Mouse (Mus musculus): ENCODE results near the gene Slc11a2.
A peak's percentile ranks its signal among the peaks of the same experiment; 100 is the strongest.
"Not testable (repeated sequence)": the region's sequence is repeated elsewhere in the genome, so short reads cannot be mapped to it uniquely, and the experiment has no call there.

Gene Slc11a2

GRCm38 (mm10) chr15:100375066-100375465 lies 49.8 kb downstream of the Slc11a2 start:
- TF ChIP-seq NANOG (IDR thresholded peaks at IDR 0.05; ENCODE audit: borderline replicate concordance, low read length) (no peak), CTCF (conservative IDR thresholded peaks at IDR 0.05; ENCODE audit: low read length) (peak; percentile 87), POU5F1 (IDR thresholded peaks at IDR 0.05; ENCODE audit: borderline replicate concordance, low read length) (no peak)
- Histone ChIP-seq H3K27me3 (ENCODE audit: insufficient read depth, low read length) (peaks cover 5% of the 10 kb centered on the region; the same call in 1 of the 2 replicates), H3K36me3 (ENCODE audit: insufficient read depth, low read length) (no peaks in the 10 kb centered on the region), H3K4me1 (replicated peaks; ENCODE audit: low read depth, low read length) (0 out of 2 replicates have a peak, but pooled peaks cover 4% of the 10 kb centered on the region), H3K4me3 (replicated peaks; ENCODE audit: low read length) (no peak overlapping the region), H3K9me3 (ENCODE audit: low read length) (no peaks in the 10 kb centered on the region)

GRCm38 (mm10) chr15:100367119-100367518 lies 57.8 kb downstream of the Slc11a2 start:
- H3K9me3 ChIP-seq (ENCODE audit: low read length), result no peaks in the 10 kb centered on the region
- no peak for TF ChIP-seq POU5F1 (IDR thresholded peaks at IDR 0.05; ENCODE audit: borderline replicate concordance, low read length)
- no peak for TF ChIP-seq CTCF (conservative IDR thresholded peaks at IDR 0.05; ENCODE audit: low read length)
- no peak for TF ChIP-seq NANOG (IDR thresholded peaks at IDR 0.05; ENCODE audit: borderline replicate concordance, low read length)
- H3K4me3 ChIP-seq (replicated peaks; ENCODE audit: low read length), result no peak overlapping the region
- peaks cover 4% of the 10 kb centered on the region; the same call in 1 of the 2 replicates for H3K27me3 ChIP-seq (ENCODE audit: insufficient read depth, low read length)
- H3K4me1 ChIP-seq (replicated peaks; ENCODE audit: low read depth, low read length), result no peaks in the 10 kb centered on the region
- no peaks in the 10 kb centered on the region for H3K36me3 ChIP-seq (ENCODE audit: insufficient read depth, low read length)

- H3K36me3 ChIP-seq (ENCODE audit: insufficient read depth, low read length); H3K4me3 ChIP-seq (replicated peaks; ENCODE audit: low read length); H3K27me3 ChIP-seq (ENCODE audit: insufficient read depth, low read length); H3K4me1 ChIP-seq (replicated peaks; ENCODE audit: low read depth, low read length); H3K9me3 ChIP-seq (ENCODE audit: low read length): not testable (repeated sequence)
These were observed 58.9 kb downstream of the Slc11a2 start for GRCm38 (mm10) chr15:100365967-100366366.

- Histone ChIP-seq H3K27me3 (ENCODE audit: insufficient read depth, low read length) (no peaks in the 10 kb centered on the region), H3K9me3 (ENCODE audit: low read length) (no peaks in the 10 kb centered on the region), H3K4me3 (replicated peaks; ENCODE audit: low read length) (no peak within 1 kb of the TSS), H3K36me3 (ENCODE audit: insufficient read depth, low read length) (no peaks in the 10 kb centered on the region), H3K4me1 (replicated peaks; ENCODE audit: low read depth, low read length) (no peaks in the 10 kb centered on the region)
- TF ChIP-seq NANOG (IDR thresholded peaks at IDR 0.05; ENCODE audit: borderline replicate concordance, low read length) (no peak), CTCF (conservative IDR thresholded peaks at IDR 0.05; ENCODE audit: low read length) (no peak), POU5F1 (IDR thresholded peaks at IDR 0.05; ENCODE audit: borderline replicate concordance, low read length) (no peak)
These were observed 60.6 kb downstream of the Slc11a2 start, which contains the start of gene Higd1c for GRCm38 (mm10) chr15:100364242-100364641. Gene Higd1c (plus strand): TSS chr15:100364542.

DNA sequence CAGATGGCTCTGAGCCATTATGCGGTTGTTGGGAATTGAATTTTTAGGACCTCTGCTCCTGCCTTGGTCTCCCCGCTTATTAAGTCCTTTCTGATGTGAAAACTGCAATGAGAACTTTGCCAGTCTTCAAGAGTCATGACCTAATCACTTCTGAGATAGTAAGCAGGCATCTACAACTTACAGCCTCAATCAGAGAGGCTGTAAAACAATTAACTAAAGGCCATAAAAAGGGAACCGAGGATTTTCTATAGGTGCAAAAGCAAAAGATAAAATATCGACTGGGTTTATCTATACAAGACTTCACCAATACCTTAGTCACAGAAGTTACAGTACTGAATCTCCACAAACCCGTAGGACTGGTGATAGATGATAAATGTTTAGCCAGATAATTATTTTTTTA lies 69.0 kb downstream of the Slc11a2 start:
- Histone ChIP-seq H3K4me1 (replicated peaks; ENCODE audit: low read depth, low read length) (no peaks in the 10 kb centered on the region; the same call in 1 of the 2 replicates), H3K4me3 (replicated peaks; ENCODE audit: low read length) (no peak overlapping the region), H3K27me3 (ENCODE audit: insufficient read depth, low read length) (peaks cover 3% of the 10 kb centered on the region; the same call in 1 of the 2 replicates), H3K36me3 (ENCODE audit: insufficient read depth, low read length) (no peaks in the 10 kb centered on the region), H3K9me3 (ENCODE audit: low read length) (no peaks in the 10 kb centered on the region; the same call in 1 of the 2 replicates)
- TF ChIP-seq CTCF (conservative IDR thresholded peaks at IDR 0.05; ENCODE audit: low read length), result no peak
- no peak for TF ChIP-seq NANOG (IDR thresholded peaks at IDR 0.05; ENCODE audit: borderline replicate concordance, low read length)
- TF ChIP-seq POU5F1 (IDR thresholded peaks at IDR 0.05; ENCODE audit: borderline replicate concordance, low read length), result no peak

DNA sequence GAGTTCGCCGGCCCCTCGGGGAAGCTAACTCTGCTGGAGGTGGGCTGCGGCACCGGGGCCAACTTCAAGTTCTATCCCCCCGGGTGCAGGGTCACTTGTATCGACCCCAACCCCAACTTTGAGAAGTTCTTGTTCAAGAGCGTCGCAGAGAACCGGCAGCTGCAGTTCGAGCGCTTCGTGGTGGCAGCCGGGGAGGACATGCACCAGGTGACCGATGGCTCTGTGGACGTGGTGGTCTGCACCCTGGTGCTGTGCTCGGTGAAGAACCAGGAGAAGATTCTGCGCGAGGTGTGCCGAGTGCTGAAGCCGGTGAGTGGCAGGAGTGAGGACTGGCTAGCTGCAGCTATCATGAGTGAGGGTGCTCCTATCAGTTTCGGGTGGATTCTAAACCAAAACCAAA lies 71.5 kb downstream of the Slc11a2 start:
- Histone ChIP-seq H3K4me3 (replicated peaks; ENCODE audit: low read length) (0 out of 2 replicates have a peak overlapping the region, but pooled peaks have one; percentile 20), H3K4me1 (replicated peaks; ENCODE audit: low read depth, low read length) (peaks cover 11% of the 10 kb centered on the region)
- H3K36me3 ChIP-seq (ENCODE audit: insufficient read depth, low read length), result not testable (repeated sequence)

GRCm38 (mm10) chr15:100352711-100353250 lies 72.1 kb downstream of the Slc11a2 start, which contains the start of the genes Methig1 and Mettl7a2:
Gene Methig1 (plus strand): TSS chr15:100353149.
Gene Mettl7a2 (plus strand): TSS chr15:100353200.
- 0 out of 2 replicates have a peak within 1 kb of the TSS, but pooled peaks have one; percentile 20 for H3K4me3 ChIP-seq (replicated peaks; ENCODE audit: low read length)
- TF ChIP-seq POU5F1 (IDR thresholded peaks at IDR 0.05; ENCODE audit: borderline replicate concordance, low read length) (no peak), CTCF (conservative IDR thresholded peaks at IDR 0.05; ENCODE audit: low read length) (no peak), NANOG (IDR thresholded peaks at IDR 0.05; ENCODE audit: borderline replicate concordance, low read length) (no peak)

More for the DNA sequence above, 71.5 kb downstream of the Slc11a2 start:
- not testable (repeated sequence) for H3K9me3 ChIP-seq (ENCODE audit: low read length); H3K27me3 ChIP-seq (ENCODE audit: insufficient read depth, low read length)

GRCm38 (mm10) chr15:100351501-100352060 lies 73.3 kb downstream of the Slc11a2 start:
- Histone ChIP-seq H3K27me3 (ENCODE audit: insufficient read depth, low read length) (peaks cover 3% of the 10 kb centered on the region; the same call in 1 of the 2 replicates), H3K4me3 (replicated peaks; ENCODE audit: low read length) (no peak overlapping the region), H3K36me3 (ENCODE audit: insufficient read depth, low read length) (no peaks in the 10 kb centered on the region), H3K4me1 (replicated peaks; ENCODE audit: low read depth, low read length) (peaks cover 16% of the 10 kb centered on the region), H3K9me3 (ENCODE audit: low read length) (no peaks in the 10 kb centered on the region; the same call in 1 of the 2 replicates)
- TF ChIP-seq POU5F1 (IDR thresholded peaks at IDR 0.05; ENCODE audit: borderline replicate concordance, low read length) (no peak), CTCF (conservative IDR thresholded peaks at IDR 0.05; ENCODE audit: low read length) (no peak), NANOG (IDR thresholded peaks at IDR 0.05; ENCODE audit: borderline replicate concordance, low read length) (no peak)

More at GRCm38 (mm10) chr15:100352711-100353250, 72.1 kb downstream of the Slc11a2 start, which contains the start of the genes Methig1 and Mettl7a2:
- H3K36me3 ChIP-seq (ENCODE audit: insufficient read depth, low read length), result no peaks in the 10 kb centered on the region
- H3K4me1 ChIP-seq (replicated peaks; ENCODE audit: low read depth, low read length), result peaks cover 11% of the 10 kb centered on the region
- no peaks in the 10 kb centered on the region; the same call in 1 of the 2 replicates for H3K9me3 ChIP-seq (ENCODE audit: low read length)
- peaks cover 3% of the 10 kb centered on the region; the same call in 1 of the 2 replicates for H3K27me3 ChIP-seq (ENCODE audit: insufficient read depth, low read length)

Data from E14TG2a.4 (cell line).